18 mouse cellular contexts compared by ENCODE assay signal in genomic region chr2:44334517-44334916, GRCm38 (mm10).
DNase-seq lines count a peak whose midpoint lies in the region; ATAC-seq and TF ChIP-seq lines count a peak whose summit lies in the region.
"Had no signal": no experiment of that assay in that cellular context is flagged by ENCODE, and none has a peak within 500 bp of the region (broad histone marks: within the 10 kb centered on the region; RNA-seq: fewer than 3 reads in every experiment).

No protein-coding gene starts in this region.

- no peak overlapping the region for H3K4me3 ChIP-seq in intestine, embryonic 16.5 days (ENCODE audit: low read length)
- H3K4me3 ChIP-seq in intestine, postnatal 0 days (ENCODE audit: low read depth, low read length): no peak overlapping the region
- H3K4me3 ChIP-seq: erythroblast, embryonic 14.5 days; forebrain, embryonic 15.5 days; gastrocnemius, adult 2 months; heart, adult 2 months; hindbrain, embryonic 15.5 days; liver, embryonic 13.5 days; midbrain, embryonic 12.5 days; neural tube, embryonic 13.5 days had no signal

- 0 out of 2 replicates have a peak, but pooled peaks have one; percentile 50 for ATAC-seq in intestine, embryonic 16.5 days
- ATAC-seq in intestine, postnatal 0 days: no peak
- ATAC-seq: forebrain, embryonic 15.5 days had no signal

- peak; percentile 41 for DNase-seq in kidney, adult 11 months
- DNase-seq in kidney, adult 9 months: peak; percentile 62
- DNase-seq in kidney, postnatal 36 days: peak; percentile 37 to 57
- DNase-seq in left cerebral cortex, postnatal 4 days: no peak
- DNase-seq in embryo, embryonic 9.5 days (ENCODE audit: extremely low spot score): no peak
- DNase-seq: cerebellum, postnatal 10 days; gastrocnemius, adult 2 months; liver, embryonic 13.5 days; right cerebral cortex, postnatal 14 days had no signal

- no peak overlapping the region for H3K9ac ChIP-seq in intestine, embryonic 16.5 days (ENCODE audit: low read depth, low read length)
- H3K9ac ChIP-seq in intestine, postnatal 0 days (ENCODE audit: low read depth, low read length): no peak overlapping the region
- H3K9ac ChIP-seq: forebrain, embryonic 15.5 days; hindbrain, embryonic 15.5 days; liver, embryonic 13.5 days; midbrain, embryonic 12.5 days; neural tube, embryonic 13.5 days had no signal

- no peak overlapping the region for H3K4me2 ChIP-seq in intestine, embryonic 16.5 days (ENCODE audit: low read depth, low read length)
- no peak overlapping the region for H3K4me2 ChIP-seq in intestine, postnatal 0 days (replicated peaks; ENCODE audit: low read depth)
- H3K4me2 ChIP-seq: forebrain, embryonic 15.5 days; hindbrain, embryonic 15.5 days; liver, embryonic 13.5 days; midbrain, embryonic 12.5 days; neural tube, embryonic 13.5 days had no signal

- no peaks in the 10 kb centered on the region for H3K9me3 ChIP-seq in intestine, embryonic 16.5 days (ENCODE audit: control insufficient read depth, low read length)
- H3K9me3 ChIP-seq in intestine, postnatal 0 days (ENCODE audit: control insufficient read depth): no peaks in the 10 kb centered on the region
- H3K9me3 ChIP-seq: forebrain, embryonic 15.5 days; hindbrain, embryonic 15.5 days; liver, embryonic 13.5 days; midbrain, embryonic 12.5 days; neural tube, embryonic 13.5 days had no signal

- no peaks in the 10 kb centered on the region for H3K27me3 ChIP-seq in intestine, embryonic 16.5 days (replicated peaks; ENCODE audit: control insufficient read depth, insufficient read depth, low read length)
- no peaks in the 10 kb centered on the region for H3K27me3 ChIP-seq in intestine, postnatal 0 days (replicated peaks; ENCODE audit: control insufficient read depth, insufficient read depth, low read length)
- H3K27me3 ChIP-seq: forebrain, embryonic 15.5 days; hindbrain, embryonic 15.5 days; liver, embryonic 13.5 days; midbrain, embryonic 12.5 days; neural tube, embryonic 13.5 days had no signal

- no peaks in the 10 kb centered on the region for H3K36me3 ChIP-seq in intestine, embryonic 16.5 days (ENCODE audit: control insufficient read depth, insufficient read depth, low read length)
- H3K36me3 ChIP-seq in intestine, postnatal 0 days (ENCODE audit: control insufficient read depth, insufficient read depth): no peaks in the 10 kb centered on the region
- H3K36me3 ChIP-seq: forebrain, embryonic 15.5 days; hindbrain, embryonic 15.5 days; liver, embryonic 13.5 days; midbrain, embryonic 12.5 days; neural tube, embryonic 13.5 days had no signal

- WGBS in intestine, embryonic 16.5 days: 44% methylated on average over 2 of the region's 2 CpGs
- 30% methylated on average over 2 of the region's 2 CpGs for WGBS in intestine, postnatal 0 days

- intact Hi-C loops in left cerebral cortex, postnatal 4 days (cut with DNase I): no loop called here

- TF ChIP-seq CTCF in intestine, postnatal 0 days (IDR thresholded peaks at IDR 0.05; ENCODE audit: low read depth): no peak

- no peak overlapping the region for H3K27ac ChIP-seq in intestine, embryonic 16.5 days (ENCODE audit: low read length)
- no peak overlapping the region for H3K27ac ChIP-seq in intestine, postnatal 0 days (ENCODE audit: low read depth, low read length)
- H3K27ac ChIP-seq: heart, adult 2 months; hindbrain, embryonic 15.5 days; liver, embryonic 13.5 days; macrophage; midbrain, embryonic 12.5 days; neural tube, embryonic 13.5 days had no signal

- no peaks in the 10 kb centered on the region for H3K4me1 ChIP-seq in intestine, embryonic 16.5 days (ENCODE audit: control insufficient read depth, insufficient read depth, low read length)
- no peaks in the 10 kb centered on the region for H3K4me1 ChIP-seq in intestine, postnatal 0 days (replicated peaks; ENCODE audit: control insufficient read depth, insufficient read depth, low read length)
- H3K4me1 ChIP-seq: hindbrain, embryonic 15.5 days; liver, embryonic 13.5 days; midbrain, embryonic 12.5 days; neural tube, embryonic 13.5 days had no signal

Comparison
In these comparisons a context has a peak if more than half of its experiments do, and no peak if none do; other contexts are left out.
1. DNase-seq: peak in kidney, adult 11 months (single experiment), kidney, adult 9 months (single experiment) and kidney, postnatal 36 days (2 of 2); none in left cerebral cortex, postnatal 4 days (single experiment) and embryo, embryonic 9.5 days (single experiment).